Mouse (Mus musculus) testis, adult 2 months (tissue): ENCODE results near the gene Saal1.

ENCODE experiments used
- CTCF ChIP-seq: fragments of 200-500 bp; IDR thresholded peaks from 2 replicates; pipeline ENCODE4 v1.5.1; 2012; ENCODE audit warnings: low read depth, mild to moderate bottlenecking, inconsistent platforms, low read length, moderate library complexity; ENCODE audit not compliant: control insufficient read depth, insufficient read depth, insufficient replicate concordance
- POLR2A ChIP-seq: fragments of 200-500 bp; IDR thresholded peaks from 2 replicates; pipeline ENCODE4 v1.6.1; 2012; ENCODE audit warnings: low read depth, mild to moderate bottlenecking, inconsistent platforms, low read length, moderate library complexity; ENCODE audit not compliant: control insufficient read depth

DNA sequence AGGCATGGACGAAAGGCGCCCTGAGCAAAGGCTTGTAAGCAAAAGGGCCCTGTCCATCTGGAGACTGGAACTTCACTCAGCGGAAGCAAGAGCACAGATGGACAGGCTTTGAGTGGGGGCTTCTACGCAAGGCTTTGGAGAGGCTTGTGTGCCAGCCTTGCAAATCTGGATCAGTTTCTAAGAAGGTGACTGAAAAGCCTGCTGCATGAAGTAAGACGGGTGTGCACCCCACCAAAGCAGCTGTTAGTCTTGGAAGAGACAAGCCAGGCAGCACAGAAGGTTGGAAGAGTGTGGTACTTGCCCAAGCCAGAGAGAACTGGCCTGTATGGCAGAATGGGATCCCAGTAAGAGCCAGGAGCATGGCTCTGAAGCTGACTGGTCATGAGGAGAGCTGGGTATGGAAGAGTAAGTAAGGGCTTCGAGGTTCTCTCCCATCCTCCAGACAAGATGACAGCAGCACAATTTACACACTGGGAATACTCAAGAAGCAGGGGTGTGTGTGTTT, 9.9 kb downstream of the Saal1 start:
- TF ChIP-seq CTCF (no peak), POLR2A (no peak)
